Mouse (Mus musculus) gastrocnemius, postnatal 25 days (tissue): Measurements from ENCODE around the gene Adprhl2. TPM values are rescaled to one million over a fixed set of nuclear protein-coding genes. Genes with fewer than 3 reads are reported as not detected.

Source experiments
- DNase-seq: peaks from one replicate; pipeline ENCODE4 v3.0.0; 2022
- total RNA-seq, 2 experiments: library from RNA; stranded (reverse); gene quantifications; 1 replicate in 1 of 2; 2 replicates in 1 of 2; pipeline ENCODE4 v1.2.3; 2021

Gene Adprhl2
- total RNA-seq, 2 experiments from 2014 or later: 7.4 to 8.4 TPM

DNA sequence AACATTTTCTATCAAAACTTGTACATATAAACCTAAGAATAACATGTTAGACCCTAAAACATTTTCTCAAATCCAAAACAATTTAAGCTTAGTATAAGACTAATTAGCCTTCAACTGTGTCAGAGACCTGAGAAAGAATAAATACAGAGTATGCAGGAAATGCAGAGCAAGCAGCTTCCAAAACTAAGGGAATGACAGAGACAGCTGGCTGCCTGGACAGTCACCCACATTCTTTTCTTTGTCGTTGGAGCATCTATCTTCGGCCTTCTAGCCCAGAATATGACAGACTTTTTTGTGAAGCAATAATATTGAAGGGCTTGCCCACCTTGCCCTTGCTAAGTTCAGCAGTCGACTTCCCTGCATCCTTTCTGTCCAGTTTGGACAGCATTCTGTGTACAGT, 52.2 kb downstream of the Adprhl2 start:
- DNase-seq: no peak

Other genes starting within 250 kb of the Adprhl2 start
- 1 to 10 TPM; 6.7 to 7.6 TPM for gene Lsm10, start 225.1 kb downstream of the Adprhl2 start, total RNA-seq
- gene Stk40, start 217.7 kb downstream of the Adprhl2 start, total RNA-seq: 10 to 100 TPM; 70.8 to 75.6 TPM
- gene Eva1b, start 174.0 kb downstream of the Adprhl2 start, total RNA-seq: 1 to 10 TPM; 6.3 to 6.8 TPM
- gene Sh3d21, start 158.2 kb downstream of the Adprhl2 start, total RNA-seq: 1 to 10 TPM in 1 of 2 experiments, under 1 TPM in 1; 0.94 to 1.3 TPM
- gene Thrap3, start 118.9 kb downstream of the Adprhl2 start, total RNA-seq: 10 to 100 TPM; 90.9 to 92.4 TPM
- 100 to 1,000 TPM; 166 to 187 TPM for gene Map7d1, start 65.4 kb downstream of the Adprhl2 start, total RNA-seq
- gene Trappc3, start 59.4 kb downstream of the Adprhl2 start, total RNA-seq: 10 to 100 TPM; 18.0 to 21.0 TPM
- 1 to 10 TPM in 1 of 2 experiments, under 1 TPM in 1; 0.96 to 3.9 TPM for gene Col8a2, start 34.9 kb downstream of the Adprhl2 start, total RNA-seq
- under 1 TPM; 0.31 to 0.88 TPM for gene Tekt2, start 4.0 kb upstream of the Adprhl2 start, total RNA-seq
- 10 to 100 TPM; 10.5 TPM for gene Ago3, start 107.9 kb upstream of the Adprhl2 start, total RNA-seq
- gene Ago1, start 146.9 kb upstream of the Adprhl2 start, total RNA-seq: 1 to 10 TPM; 5.6 to 6.8 TPM
- 1 to 10 TPM; 4.4 to 5.1 TPM for gene Ago4, start 211.8 kb upstream of the Adprhl2 start, total RNA-seq
- 1 to 10 TPM in 1 of 2 experiments, under 1 TPM in 1; 0.61 to 1.1 TPM for gene Clspn, start 235.2 kb upstream of the Adprhl2 start, total RNA-seq